Mouse (Mus musculus) bone marrow macrophage, adult 2 months (primary cell): ENCODE measurements around the gene Cldn13.

Experiments
- CTCF ChIP-seq: IDR thresholded peaks from 2 replicates; pipeline ENCODE4 v1.5.1; 2012; ENCODE audit warnings: low read depth, mild to moderate bottlenecking, low read length, moderate library complexity
- POLR2A ChIP-seq: IDR thresholded peaks from 2 replicates; pipeline ENCODE4 v1.6.1; 2012; ENCODE audit warnings: mild to moderate bottlenecking, low read depth, low read length, borderline replicate concordance

DNA sequence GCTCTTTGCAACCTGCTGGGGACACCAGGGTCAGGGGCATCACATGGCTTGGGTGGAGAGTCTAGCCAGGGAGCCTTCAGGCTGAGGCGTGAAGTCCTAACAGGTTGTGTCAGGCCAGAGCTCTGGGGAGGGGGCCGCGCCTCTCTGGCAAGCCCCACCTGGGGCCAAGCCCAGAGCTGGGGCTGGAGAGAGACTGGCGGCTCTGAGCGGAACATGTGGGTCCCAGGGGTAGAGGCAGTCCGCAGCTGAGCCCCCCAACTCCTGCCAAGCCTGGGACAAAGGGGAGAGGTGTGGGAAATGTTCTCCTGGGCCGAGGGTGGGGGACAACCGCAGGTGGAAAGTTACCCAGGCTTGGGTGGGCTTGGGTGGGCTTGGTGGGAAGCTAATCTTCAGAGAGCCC, 18.4 kb downstream of the Cldn13 start:
- no peak for TF ChIP-seq CTCF
- no peak for TF ChIP-seq POLR2A
